Mouse (Mus musculus) hindbrain, embryonic 13.5 days (tissue): ENCODE results near the gene Atp8a1. TPM values are rescaled to one million over a fixed set of nuclear protein-coding genes. Genes with fewer than 3 reads are reported as not detected.

ENCODE experiments used
- ATAC-seq: fragments of 200-750 bp; cut with Nextera tagmentation; 2 replicates; pipeline ENCODE4 v1.8.0; 2017; ENCODE audit warnings: moderate TSS enrichment; ENCODE audit not compliant: low FRiP score
- H3K27ac ChIP-seq: fragments of 300-500 bp; sonication (generic); 2 replicates; pipeline ENCODE4 v1.5.1; 2015; ENCODE audit warnings: inconsistent platforms, mild to moderate bottlenecking, moderate library complexity
- H3K27me3 ChIP-seq: fragments of 300-500 bp; sonication (generic); 2 replicates; pipeline ENCODE4 v1.6.1; 2015; ENCODE audit warnings: mild to moderate bottlenecking, inconsistent platforms
- H3K36me3 ChIP-seq: fragments of 300-500 bp; sonication (generic); 2 replicates; pipeline ENCODE4 v1.6.1; 2015; ENCODE audit warnings: mild to moderate bottlenecking, inconsistent platforms
- H3K4me1 ChIP-seq: fragments of 300-500 bp; sonication (generic); replicated peaks from 2 replicates; pipeline ENCODE4 v1.6.1; 2015; ENCODE audit warnings: inconsistent platforms
- H3K4me2 ChIP-seq: fragments of 300-500 bp; sonication (generic); 2 replicates; pipeline ENCODE4 v1.6.1; 2015; ENCODE audit warnings: inconsistent platforms, mild to moderate bottlenecking, moderate library complexity
- H3K4me3 ChIP-seq: fragments of 300-500 bp; sonication (generic); 2 replicates; pipeline ENCODE4 v1.5.1; 2015; ENCODE audit warnings: mild to moderate bottlenecking, inconsistent platforms
- H3K9ac ChIP-seq: fragments of 300-500 bp; sonication (generic); 2 replicates; pipeline ENCODE4 v1.6.1; 2015; ENCODE audit warnings: mild to moderate bottlenecking, inconsistent platforms
- H3K9me3 ChIP-seq: fragments of 300-500 bp; sonication (generic); 2 replicates; pipeline ENCODE4 v1.6.1; 2016; ENCODE audit warnings: inconsistent platforms
- WGBS: fragments of 180-500 bp; shearing (Covaris S2); methylation state at CpG from one replicate; pipeline ENCODE4 v1.1.7; 2015; 5-methylcytosine and 5-hydroxymethylcytosine counted together
- polyA plus RNA-seq: library from polyadenylated mRNA; unstranded; fragments of >200 nt; fragmentation: Nextera tagmentation; extraction: Ambion mirVana; gene quantifications from 2 replicates; pipeline ENCODE4 v1.2.1, GENCODE M21; 2015

The Atp8a1 gene
- polyA plus RNA-seq, 1 experiment from 2014 or later, result 43.8 TPM

GRCm38 (mm10) chr5:67690336-67690735, 156.9 kb downstream of the Atp8a1 start:
- no peak overlapping the region for H3K27ac ChIP-seq
- WGBS, result 88% methylated on average over 9 of the region's 9 CpGs
- H3K4me2 ChIP-seq, result no peak overlapping the region
- no peaks in the 10 kb centered on the region for H3K27me3 ChIP-seq
- ATAC-seq, result no peak
- H3K9me3 ChIP-seq, result no peaks in the 10 kb centered on the region
- peaks cover 16% of the 10 kb centered on the region for H3K36me3 ChIP-seq
- no peak overlapping the region for H3K4me3 ChIP-seq
- H3K4me1 ChIP-seq, result no peaks in the 10 kb centered on the region
- no peak overlapping the region for H3K9ac ChIP-seq

GRCm38 (mm10) chr5:67688001-67688400, 159.2 kb downstream of the Atp8a1 start:
- H3K9ac ChIP-seq, result no peak overlapping the region
- no peaks in the 10 kb centered on the region for H3K4me1 ChIP-seq
- WGBS, result 90% methylated on average over 8 of the region's 8 CpGs
- no peaks in the 10 kb centered on the region for H3K27me3 ChIP-seq
- H3K27ac ChIP-seq, result no peak overlapping the region
- H3K4me2 ChIP-seq, result no peak overlapping the region
- no peak for ATAC-seq
- H3K36me3 ChIP-seq, result peaks cover 16% of the 10 kb centered on the region
- H3K4me3 ChIP-seq, result no peak overlapping the region
- H3K9me3 ChIP-seq, result no peaks in the 10 kb centered on the region

GRCm38 (mm10) chr5:67685906-67686305, 161.3 kb downstream of the Atp8a1 start:
- WGBS, result 85% methylated on average over 7 of the region's 7 CpGs
- no peak overlapping the region for H3K27ac ChIP-seq

GRCm38 (mm10) chr5:67685461-67685860, 161.8 kb downstream of the Atp8a1 start:
- Histone ChIP-seq H3K9ac (no peak overlapping the region), H3K4me3 (no peak overlapping the region), H3K27ac (no peak overlapping the region), H3K9me3 (no peaks in the 10 kb centered on the region), H3K36me3 (peaks cover 28% of the 10 kb centered on the region), H3K4me2 (no peak overlapping the region), H3K4me1 (peaks cover 2% of the 10 kb centered on the region; the same call in 1 of the 2 replicates), H3K27me3 (no peaks in the 10 kb centered on the region)
- WGBS, result 74% methylated on average over 5 of the region's 5 CpGs
- no peak for ATAC-seq

More at GRCm38 (mm10) chr5:67685906-67686305, 161.3 kb downstream of the Atp8a1 start:
- no peak for ATAC-seq
- Histone ChIP-seq H3K4me1 (no peaks in the 10 kb centered on the region), H3K9ac (no peak overlapping the region), H3K4me2 (no peak overlapping the region), H3K4me3 (no peak overlapping the region), H3K27me3 (no peaks in the 10 kb centered on the region), H3K9me3 (no peaks in the 10 kb centered on the region), H3K36me3 (peaks cover 26% of the 10 kb centered on the region)

GRCm38 (mm10) chr5:67678819-67679218, 168.4 kb downstream of the Atp8a1 start:
- H3K27ac ChIP-seq, result no peak overlapping the region
- 89% methylated on average over 3 of the region's 3 CpGs for WGBS
- no peak for ATAC-seq
- H3K4me3 ChIP-seq, result no peak overlapping the region
- peaks cover 5% of the 10 kb centered on the region; the same call in 1 of the 2 replicates for H3K4me1 ChIP-seq
- H3K36me3 ChIP-seq, result peaks cover 58% of the 10 kb centered on the region
- no peaks in the 10 kb centered on the region for H3K9me3 ChIP-seq
- H3K4me2 ChIP-seq, result no peak overlapping the region
- no peak overlapping the region for H3K9ac ChIP-seq
- H3K27me3 ChIP-seq, result no peaks in the 10 kb centered on the region

- Histone ChIP-seq H3K36me3 (peaks cover 50% of the 10 kb centered on the region), H3K27ac (no peak overlapping the region), H3K4me1 (peaks cover 12% of the 10 kb centered on the region), H3K4me3 (no peak overlapping the region), H3K4me2 (no peak overlapping the region), H3K27me3 (no peaks in the 10 kb centered on the region), H3K9ac (no peak overlapping the region), H3K9me3 (no peaks in the 10 kb centered on the region)
- no peak for ATAC-seq
- 81% methylated on average over 4 of the region's 4 CpGs for WGBS
Observed at GRCm38 (mm10) chr5:67673008-67673407, 174.2 kb downstream of the Atp8a1 start.

- H3K4me2 ChIP-seq, result no peak overlapping the region
- peaks cover 12% of the 10 kb centered on the region for H3K4me1 ChIP-seq
- H3K27ac ChIP-seq, result no peak overlapping the region
- no peak for ATAC-seq
- no peak overlapping the region for H3K9ac ChIP-seq
- no peaks in the 10 kb centered on the region for H3K9me3 ChIP-seq
- no peak overlapping the region for H3K4me3 ChIP-seq
- H3K36me3 ChIP-seq, result peaks cover 47% of the 10 kb centered on the region
- H3K27me3 ChIP-seq, result peaks cover 1% of the 10 kb centered on the region; the same call in 1 of the 2 replicates
- 71% methylated on average over 6 of the region's 6 CpGs for WGBS
Observed at GRCm38 (mm10) chr5:67670158-67670557, 177.1 kb downstream of the Atp8a1 start.

GRCm38 (mm10) chr5:67669436-67669896, 177.8 kb downstream of the Atp8a1 start:
- peaks cover 4% of the 10 kb centered on the region; the same call in 1 of the 2 replicates for H3K27me3 ChIP-seq
- H3K36me3 ChIP-seq, result peaks cover 47% of the 10 kb centered on the region
- no peaks in the 10 kb centered on the region for H3K9me3 ChIP-seq
- ATAC-seq, result no peak
- 0 out of 2 replicates have a peak overlapping the region, but pooled peaks have one; percentile 26 for H3K27ac ChIP-seq
- no peak overlapping the region for H3K9ac ChIP-seq
- WGBS, result 72% methylated on average over 13 of the region's 13 CpGs
- H3K4me2 ChIP-seq, result no peak overlapping the region
- H3K4me3 ChIP-seq, result no peak overlapping the region
- peaks cover 12% of the 10 kb centered on the region for H3K4me1 ChIP-seq

GRCm38 (mm10) chr5:67662715-67663114, 184.5 kb downstream of the Atp8a1 start:
- Histone ChIP-seq H3K4me2 (no peak overlapping the region), H3K27me3 (peaks cover 31% of the 10 kb centered on the region), H3K27ac (no peak overlapping the region), H3K4me3 (no peak overlapping the region), H3K9ac (no peak overlapping the region), H3K36me3 (peaks cover 25% of the 10 kb centered on the region), H3K9me3 (no peaks in the 10 kb centered on the region), H3K4me1 (no peaks in the 10 kb centered on the region)
- ATAC-seq, result no peak
- WGBS, result 25% methylated on average over 6 of the region's 6 CpGs

GRCm38 (mm10) chr5:67659864-67660263, 187.4 kb downstream of the Atp8a1 start:
- Histone ChIP-seq H3K27ac (no peak overlapping the region), H3K4me2 (no peak overlapping the region), H3K9ac (no peak overlapping the region), H3K4me3 (no peak overlapping the region), H3K9me3 (no peaks in the 10 kb centered on the region), H3K27me3 (peaks cover 35% of the 10 kb centered on the region), H3K36me3 (peaks cover 5% of the 10 kb centered on the region), H3K4me1 (peaks cover 6% of the 10 kb centered on the region; the same call in 1 of the 2 replicates)
- ATAC-seq, result no peak
- WGBS, result 88% methylated on average over 9 of the region's 9 CpGs

GRCm38 (mm10) chr5:67656821-67657259, 190.4 kb downstream of the Atp8a1 start:
- no peak for ATAC-seq
- Histone ChIP-seq H3K4me1 (peaks cover 6% of the 10 kb centered on the region; the same call in 1 of the 2 replicates), H3K9me3 (no peaks in the 10 kb centered on the region), H3K36me3 (peaks cover 25% of the 10 kb centered on the region), H3K27ac (no peak overlapping the region), H3K4me2 (no peak overlapping the region), H3K9ac (no peak overlapping the region), H3K4me3 (no peak overlapping the region), H3K27me3 (peaks cover 38% of the 10 kb centered on the region)
- 13% methylated on average over 13 of the region's 13 CpGs for WGBS

- Histone ChIP-seq H3K36me3 (peaks cover 33% of the 10 kb centered on the region), H3K4me2 (no peak overlapping the region), H3K4me3 (no peak overlapping the region), H3K27me3 (peaks cover 36% of the 10 kb centered on the region), H3K4me1 (peaks cover 6% of the 10 kb centered on the region; the same call in 1 of the 2 replicates), H3K27ac (no peak overlapping the region), H3K9ac (no peak overlapping the region), H3K9me3 (no peaks in the 10 kb centered on the region)
- no peak for ATAC-seq
- 17% methylated on average over 14 of the region's 14 CpGs for WGBS
Observed at GRCm38 (mm10) chr5:67655696-67656519, 191.3 kb downstream of the Atp8a1 start.
